Mouse (Mus musculus): ENCODE data around the gene U2af1.

The U2af1 gene

DNA sequence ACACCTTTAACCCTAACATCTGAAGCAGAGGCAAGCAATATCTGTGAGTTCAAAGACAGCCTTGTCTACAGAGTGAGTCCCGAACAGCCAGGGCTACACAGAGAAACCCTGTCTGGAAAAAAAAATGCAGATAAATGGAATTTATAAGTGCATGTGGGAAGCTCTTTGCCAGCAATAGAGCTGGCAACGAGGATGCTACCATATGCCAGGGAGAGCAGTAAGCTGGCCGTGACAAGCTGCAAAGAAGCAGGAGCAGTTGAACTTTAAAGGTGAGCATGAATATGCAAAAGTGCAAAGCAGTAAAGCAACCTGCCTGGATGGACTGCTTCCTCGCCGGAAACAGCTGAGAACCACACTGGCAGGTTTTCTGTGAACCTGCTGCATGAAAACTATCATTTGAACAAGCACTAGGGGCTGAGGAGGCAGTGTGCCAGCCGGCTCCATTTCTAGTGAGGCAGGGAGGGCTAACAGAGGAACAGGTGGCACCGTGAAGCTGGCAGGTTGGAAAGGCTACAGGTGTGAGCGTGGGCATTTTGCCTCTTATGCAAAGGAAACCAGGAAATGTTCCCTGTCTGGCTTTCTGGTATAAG is 2.1 kb upstream of the U2af1 start:
- DNase-seq, result peak; percentile 77

DNA sequence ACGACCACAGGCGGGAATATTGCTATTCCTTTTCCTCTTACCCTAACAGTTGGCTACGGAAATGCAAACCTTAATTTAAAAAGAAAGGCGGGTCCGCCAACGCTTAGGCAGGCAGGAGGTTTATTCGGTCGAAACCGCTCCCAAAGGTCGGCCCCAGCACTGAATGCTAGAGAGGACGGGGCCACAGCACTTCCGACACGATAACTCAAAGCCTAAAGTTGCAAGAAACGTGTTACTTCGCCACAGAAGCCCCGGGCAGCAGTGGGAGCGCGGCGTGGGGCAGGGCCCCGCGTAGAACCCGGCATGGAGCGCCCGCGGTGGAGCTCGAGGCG is 590 bp downstream of the U2af1 start:
- no peak for DNase-seq

DNA sequence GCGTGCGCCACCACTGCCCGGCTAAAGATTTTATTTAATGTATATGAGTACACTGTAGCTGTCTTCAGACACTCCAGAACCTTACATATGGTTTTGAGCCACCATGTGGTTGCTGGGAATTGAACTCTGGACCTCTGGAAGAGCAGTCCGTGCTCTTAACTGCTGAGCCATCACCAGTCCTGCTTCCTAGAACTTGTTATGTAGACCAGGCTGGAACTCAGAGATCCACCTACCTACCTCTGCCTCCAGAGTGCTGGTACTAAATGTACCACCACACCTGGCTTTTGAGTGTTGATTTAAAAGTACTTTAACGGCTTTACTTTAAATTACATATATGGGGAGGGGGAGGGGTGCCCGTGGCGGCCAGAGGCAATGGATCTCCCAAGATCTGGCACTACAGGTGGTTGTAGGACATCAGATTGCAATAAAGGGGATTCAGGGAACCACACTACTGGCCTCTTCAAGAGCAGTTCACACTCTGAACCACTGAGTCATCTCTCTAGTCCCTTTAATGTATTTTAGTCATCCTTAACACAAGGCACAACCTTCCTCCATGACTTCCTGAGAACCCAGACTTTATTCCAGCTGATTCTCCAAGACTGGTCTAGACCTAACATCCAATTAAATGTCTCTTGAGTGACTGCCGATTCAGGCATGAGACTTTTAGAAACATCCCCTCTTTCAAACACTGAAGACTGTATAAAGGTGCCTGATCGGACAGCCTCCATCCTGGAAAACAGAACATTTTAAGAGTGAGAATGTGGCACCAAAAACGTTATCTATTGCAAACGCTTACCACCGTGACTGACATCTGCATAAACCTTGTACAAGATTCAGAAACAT is 1.3 kb downstream of the U2af1 start:
- no peak for DNase-seq

DNA sequence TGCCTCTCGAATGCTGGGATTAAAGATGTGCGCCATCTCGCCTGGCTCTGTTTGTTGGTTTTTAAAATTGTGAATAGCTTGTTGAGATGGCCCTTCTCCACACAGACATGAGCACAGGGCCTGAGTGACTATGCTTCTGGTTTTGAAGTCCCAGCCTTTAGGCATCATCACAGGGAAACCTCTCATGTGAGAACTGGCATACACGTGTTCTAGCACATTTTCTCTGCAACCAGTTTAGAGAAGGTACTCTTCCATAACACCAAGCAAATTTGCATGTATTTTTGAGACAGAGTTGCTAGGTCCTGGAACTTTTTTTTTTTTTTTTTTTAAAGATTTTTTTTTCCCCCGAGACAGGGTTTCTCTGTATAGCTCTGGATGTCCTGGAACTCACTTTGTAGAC is 2.0 kb downstream of the U2af1 start:
- DNase-seq, result no peak

DNA sequence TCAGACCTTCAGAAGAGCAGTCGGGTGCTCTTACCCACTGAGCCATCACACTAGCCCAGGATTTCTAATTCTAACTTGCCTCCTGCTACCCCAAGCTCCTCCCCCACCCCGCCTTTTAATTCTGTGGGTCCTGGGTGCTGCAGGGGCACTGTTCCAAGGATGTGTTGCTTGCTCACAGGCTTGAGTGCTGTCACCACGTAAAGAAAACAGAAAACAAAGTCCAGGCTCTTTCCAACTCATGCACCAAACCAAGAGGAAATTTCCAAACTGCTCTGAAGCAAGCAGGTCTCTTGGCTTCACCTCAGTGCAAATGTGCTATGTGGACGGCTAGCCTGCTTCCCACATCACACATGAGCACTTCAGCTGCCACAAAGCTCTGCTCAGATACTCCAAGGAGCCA is 3.3 kb downstream of the U2af1 start:
- no peak for DNase-seq

DNA sequence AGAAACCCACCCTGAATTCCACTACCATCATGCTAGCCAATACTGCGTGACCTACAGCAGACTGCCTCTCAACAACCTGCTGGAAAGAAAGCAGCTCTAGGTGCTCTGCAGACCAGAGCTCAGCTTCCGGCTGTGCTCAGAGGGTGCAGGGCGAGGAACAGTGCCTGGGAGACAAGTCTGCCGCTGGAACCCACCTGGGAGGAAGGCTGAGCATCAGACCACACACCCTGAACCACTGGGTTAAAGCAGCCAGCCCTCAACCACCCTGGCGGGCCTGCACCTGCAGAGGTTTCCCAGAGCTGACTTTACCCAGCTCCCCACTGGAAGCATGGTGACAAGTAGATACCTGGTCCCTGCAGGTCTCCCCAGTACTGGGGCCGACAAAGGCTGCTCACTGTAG is 5.4 kb downstream of the U2af1 start:
- DNase-seq, result no peak

DNA sequence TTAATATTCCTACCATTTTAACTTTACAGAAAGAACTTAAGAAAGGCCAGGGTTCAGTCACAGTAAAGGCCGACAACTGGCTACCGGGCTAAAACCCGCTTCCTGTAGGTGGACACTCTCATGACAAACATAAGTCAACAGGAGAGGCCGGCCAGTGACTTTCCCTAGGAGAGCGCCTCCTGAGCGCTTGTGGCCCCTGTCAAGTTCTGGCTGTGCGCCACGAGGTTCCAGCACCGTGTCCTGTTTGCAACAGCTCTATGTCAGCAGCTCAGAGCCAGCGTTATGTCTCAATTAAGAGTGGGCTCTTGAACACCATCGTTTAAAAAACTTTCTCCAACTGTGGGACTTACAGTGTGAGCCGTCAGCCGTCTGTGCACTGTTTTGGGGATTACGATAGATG is 6.5 kb downstream of the U2af1 start:
- no peak for DNase-seq

DNA sequence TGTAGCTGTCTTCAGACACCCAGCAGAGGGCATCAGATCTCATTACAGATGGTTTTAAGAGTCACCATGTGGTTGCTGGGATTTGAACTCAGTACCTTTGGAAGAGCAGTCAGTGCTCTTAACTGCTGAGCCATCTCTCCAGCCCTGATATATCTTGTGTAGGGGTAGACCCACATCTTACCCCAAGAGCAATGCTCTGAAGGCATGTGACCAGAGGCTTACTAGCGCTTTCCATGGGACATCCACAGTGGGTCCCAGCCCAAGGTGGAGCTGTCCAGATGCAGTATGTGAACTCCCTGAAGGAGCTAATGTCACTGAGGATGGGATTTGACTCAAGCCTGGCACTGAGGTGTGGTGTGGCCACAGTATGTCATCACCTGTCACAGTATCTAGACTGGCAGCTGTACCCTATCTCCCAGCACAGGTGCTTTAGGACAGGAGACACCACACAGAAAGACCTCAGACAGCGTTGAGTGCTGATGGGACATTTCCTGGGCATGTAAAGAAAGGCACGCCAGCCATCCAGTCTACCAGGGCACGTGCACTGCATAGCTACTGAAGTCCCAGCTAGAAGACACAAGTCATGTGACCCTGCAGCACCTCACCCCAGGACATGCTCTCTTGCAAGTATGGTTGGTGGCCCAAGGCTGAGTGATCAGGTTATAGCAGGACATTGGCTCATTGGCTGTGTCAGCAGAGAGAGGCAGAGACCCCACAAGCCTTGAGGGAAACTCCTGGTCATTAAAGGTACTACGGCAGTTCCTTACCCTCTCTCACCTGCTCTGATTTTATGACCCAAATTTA is 12.3 kb downstream of the U2af1 start:
- DNase-seq, result no peak

DNA sequence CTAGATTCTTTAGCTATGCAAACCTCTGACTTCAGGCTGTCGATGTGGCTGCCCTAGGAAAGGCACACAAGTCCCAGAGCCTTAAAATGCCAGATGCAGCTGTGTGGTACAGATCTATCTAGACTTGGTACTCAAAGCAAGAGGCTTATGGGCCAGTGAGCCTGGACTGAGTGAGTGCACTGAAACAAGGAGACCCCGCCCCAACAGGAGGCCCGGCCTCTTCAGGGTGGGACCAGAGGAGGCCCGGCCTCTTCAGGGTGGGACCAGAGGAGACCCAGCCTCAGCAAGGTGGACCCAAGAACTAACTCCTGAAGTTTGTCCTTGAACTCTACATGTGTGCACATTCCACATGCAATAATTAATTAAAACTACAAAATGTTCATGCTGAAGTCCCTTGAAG is 15.8 kb downstream of the U2af1 start:
- DNase-seq, result no peak

DNA sequence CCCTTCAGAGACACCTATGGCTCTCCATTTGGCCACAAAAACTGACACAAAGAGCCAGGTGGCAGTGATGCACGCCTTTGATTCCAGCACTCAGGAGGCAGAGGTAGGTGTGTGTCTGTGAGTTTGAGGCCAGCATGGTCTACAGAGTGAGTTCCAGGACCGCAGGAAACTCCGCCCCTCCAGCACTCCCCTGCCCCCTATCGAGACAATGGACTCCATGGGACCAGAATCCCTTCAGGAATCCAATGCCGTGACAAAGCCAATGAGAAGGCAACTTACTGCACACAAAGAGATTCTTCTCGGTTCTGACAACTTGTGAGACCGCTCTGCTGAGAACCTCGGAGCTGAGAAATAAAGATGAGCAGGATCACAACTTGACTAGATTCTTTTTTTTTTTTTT is 16.4 kb downstream of the U2af1 start:
- DNase-seq, result no peak

DNA sequence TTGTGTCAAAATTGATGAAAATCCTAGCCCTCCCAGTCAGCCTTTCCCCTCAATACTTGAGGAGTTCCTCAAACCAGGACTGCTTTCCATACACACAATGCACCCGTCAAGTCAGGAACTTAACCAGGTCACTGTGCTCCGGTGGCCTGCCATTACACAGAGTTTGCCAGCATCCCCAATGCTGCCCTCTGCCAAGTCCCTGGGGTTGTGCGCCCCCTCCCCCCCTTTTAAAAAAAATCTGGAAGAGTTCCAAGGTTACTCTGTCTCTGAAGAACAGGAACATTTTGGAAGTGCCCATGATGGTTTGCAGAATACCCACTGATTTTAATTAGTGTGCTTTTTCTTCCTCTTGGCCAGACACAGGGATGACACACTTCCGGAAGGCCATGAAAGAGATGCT is 19.0 kb downstream of the U2af1 start:
- no peak for DNase-seq

DNA sequence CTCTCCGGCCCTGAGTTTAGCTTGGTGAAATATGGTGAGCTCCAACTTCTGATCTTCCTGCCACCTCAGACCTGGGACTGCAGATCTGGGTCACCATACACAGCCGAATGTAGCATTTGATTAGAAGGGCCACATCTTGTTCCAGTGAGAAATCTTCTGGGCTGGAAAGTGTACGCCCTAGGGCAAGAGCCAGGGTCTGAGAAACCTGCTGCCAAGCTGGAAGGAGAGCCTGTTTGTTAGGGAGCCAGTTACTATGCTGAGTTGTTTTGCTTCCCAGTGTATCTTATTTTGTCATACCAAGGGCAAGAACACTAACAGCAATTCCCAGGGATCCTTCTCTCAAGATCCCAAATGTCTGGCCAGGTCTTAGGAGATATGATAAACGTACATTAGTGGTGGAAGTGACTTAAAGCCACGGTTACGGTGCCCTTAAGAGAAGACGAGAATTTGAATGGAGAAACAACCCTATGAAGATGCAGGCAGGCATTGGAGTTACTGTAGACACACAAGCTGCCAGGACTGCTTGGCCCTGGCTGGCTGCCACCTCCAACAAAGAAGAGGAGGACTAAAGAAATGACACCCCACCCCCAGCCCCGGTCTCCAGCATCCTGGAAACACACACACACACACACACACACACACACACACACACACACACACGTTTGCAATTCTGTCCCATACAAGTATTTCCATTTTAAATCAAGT is 20.7 kb downstream of the U2af1 start:
- peak; percentile 70 for DNase-seq

DNA sequence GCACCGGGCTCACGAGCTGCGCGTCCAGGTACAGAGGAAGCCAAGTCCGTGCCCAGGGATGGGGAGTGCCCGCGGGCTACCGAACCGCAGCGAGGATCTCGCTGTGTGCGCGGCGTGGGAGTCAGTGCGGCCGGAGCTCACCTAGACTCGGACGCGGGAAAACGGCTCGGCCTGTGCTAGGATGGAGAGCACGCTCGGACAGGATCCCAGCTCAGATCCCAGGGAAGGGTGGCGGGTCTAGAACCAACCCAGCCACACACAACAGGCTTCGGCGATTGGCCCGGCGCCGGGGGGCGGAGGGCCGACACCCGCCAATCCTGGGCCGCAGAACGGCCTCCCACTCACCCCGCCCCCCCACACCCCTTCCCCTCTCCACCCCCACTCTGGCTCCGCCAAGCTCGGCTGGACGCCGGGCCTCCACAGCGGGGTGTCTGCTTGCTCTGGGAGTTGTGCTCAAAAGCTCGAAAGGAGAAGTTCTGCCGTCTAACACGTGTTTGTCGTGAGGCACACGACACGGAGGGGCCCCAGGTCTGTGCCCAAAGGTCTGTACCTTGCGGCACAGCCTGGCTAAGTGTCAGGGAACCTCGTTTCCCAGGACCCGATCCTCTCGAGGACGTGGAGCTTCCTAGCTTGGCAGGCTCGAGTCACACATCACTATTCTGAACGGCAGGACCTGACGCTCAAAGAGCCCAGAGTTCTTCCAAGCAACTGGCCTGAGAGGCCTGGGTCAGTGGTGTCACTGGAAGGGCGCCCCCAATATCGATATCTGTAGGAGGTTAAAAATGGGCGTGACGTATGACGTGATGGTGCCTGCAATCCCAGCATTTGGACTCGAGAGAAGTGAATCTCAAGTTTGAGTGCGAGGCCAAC is 21.5 kb downstream of the U2af1 start, which contains the start of gene Cbs:
Gene Cbs (minus strand): TSS at position 297 of the 870 bp plus-strand sequence.
- DNase-seq, result peak; percentile 65

DNA sequence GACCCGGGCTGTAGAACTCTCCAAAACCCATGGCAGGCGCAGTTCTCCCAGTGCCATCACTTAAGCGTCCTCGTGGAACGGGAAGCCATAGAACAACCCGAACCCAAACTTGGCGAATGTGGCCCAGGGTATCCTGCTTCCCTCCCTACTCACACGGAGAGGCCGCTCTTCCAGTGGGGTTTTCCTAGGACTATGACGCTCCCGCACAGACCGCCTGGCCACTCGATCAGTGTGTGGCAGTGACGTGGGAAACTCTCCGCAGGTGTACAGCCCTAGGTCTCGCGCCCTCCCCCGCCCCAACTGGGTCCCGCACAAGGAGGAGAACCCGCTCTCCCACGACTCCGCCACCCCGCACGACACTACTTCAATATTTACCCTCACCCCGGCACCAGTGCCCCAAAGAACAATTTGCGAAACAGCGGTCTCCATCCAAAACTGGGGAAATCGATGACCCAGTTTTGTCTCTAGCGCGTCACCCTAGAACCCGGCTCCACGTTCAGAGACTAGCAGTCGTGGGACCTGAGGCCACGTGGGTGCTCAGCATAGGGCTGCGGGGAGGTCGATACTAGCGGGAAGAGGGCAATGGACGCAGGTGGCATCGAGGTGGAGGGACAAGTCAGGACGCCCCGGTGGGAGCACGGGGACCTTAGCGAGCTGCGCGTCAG is 22.3 kb downstream of the U2af1 start:
- DNase-seq, result no peak

DNA sequence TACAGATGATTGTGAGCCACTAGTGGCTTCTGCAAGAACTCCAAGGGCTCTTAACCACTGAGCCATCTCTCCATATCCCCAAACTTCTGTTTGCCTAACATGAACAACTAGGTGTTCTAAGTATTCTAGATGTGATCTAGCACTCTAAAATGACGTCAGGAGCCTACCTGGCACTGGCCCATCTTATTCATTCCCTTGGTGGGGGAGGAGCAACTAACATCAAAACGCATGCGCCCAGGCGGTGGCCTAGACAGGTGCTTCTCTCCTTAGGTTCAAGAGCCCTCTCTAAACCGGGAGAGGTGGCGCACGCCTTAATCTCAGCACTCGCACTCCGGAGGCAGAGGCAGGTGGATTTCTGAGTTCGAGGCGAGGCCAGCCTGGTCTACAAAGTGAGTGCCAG is 22.9 kb downstream of the U2af1 start:
- no peak for DNase-seq

DNA sequence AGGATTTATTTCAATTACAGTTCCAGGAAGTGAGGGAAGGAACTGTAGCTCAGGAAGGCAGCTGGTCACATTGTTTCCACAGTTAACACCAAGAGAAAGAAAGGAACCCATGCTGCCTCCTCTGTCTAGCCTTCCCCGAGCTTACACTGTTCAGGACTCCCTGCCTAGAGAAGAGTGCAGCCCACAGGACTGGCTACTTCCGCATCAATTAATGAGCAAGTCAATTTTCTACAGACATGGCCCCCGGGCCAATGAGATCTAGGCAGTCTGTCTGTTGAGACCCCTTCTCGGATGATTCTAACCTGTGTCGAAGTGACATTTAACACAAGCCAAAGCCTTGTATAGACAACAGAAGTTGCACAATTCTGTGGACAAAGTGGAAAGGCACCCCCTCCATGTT is 23.8 kb downstream of the U2af1 start:
- DNase-seq, result no peak

DNA sequence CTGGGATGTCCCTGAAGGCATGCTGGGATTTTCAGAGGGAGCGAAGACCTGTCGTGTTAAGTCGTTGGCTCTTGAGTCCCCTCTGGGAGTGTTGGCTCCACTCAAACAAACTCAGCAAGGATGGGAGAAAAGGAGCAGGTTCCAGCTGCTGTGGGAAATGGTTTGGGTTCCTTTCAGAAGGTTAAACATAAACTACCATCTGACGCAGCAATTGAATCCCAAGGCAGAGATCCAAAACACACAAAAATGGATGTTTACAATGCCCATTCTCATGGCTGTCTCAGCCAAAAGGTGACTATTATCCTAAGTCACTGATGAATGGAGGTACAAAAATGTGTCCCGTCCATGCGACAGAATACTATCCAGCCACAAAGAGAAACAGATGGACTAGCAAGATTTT is 25.7 kb downstream of the U2af1 start:
- no peak for DNase-seq

DNA sequence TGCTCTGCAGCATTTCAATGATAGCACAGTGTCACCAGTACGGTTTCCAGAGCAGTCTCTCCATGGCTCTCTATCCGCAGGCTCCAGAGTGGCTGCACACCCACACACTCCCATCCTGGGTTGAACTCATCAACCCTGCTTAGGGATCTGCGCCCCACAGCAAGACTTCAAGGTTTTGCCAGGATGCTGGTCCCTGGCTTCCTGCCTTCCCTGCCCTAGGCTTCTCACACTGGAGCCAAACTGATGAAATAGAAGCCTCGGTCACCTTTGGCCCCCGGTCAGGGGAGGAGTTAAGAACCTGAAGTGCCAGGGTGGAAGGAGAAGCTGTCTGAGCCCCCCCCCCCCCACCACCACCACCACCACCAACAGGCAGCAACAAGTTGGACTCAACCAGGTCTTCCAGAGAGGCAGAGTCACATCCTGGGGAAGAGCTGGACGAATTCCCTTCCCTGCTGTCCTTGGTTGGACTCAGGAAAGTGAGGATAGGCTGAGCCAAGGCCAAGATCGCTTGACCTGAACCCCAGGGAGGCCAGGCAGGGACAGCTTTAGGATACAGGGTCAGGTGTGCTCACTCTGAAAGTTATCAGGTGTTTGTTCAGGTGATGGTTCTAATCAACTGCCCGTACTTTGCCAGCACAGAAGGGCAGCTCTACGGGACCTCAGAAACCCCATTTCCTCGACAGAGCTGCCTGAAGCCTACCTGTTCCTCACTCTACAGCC is 27.5 kb downstream of the U2af1 start:
- no peak for DNase-seq

DNA sequence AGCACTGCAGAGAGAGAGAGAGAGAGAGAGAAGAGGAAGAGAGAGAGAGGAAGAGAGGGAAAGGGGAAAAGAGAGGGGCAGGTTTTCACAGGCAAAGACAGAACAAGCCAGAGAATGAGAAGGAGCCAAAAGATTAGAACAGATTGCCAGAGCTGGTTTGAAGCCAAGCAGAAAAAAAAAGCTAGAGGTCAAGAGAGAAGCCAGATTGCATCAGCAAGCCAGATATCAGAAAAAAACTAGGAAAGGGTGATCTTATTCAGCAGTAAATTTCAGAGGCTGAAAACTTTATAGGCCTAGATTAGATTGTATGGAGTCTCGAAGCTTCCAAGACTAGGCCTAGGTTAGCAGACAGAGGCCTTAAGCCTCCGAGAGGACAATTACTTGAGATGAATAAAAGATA is 30.7 kb downstream of the U2af1 start:
- DNase-seq, result no peak

DNA sequence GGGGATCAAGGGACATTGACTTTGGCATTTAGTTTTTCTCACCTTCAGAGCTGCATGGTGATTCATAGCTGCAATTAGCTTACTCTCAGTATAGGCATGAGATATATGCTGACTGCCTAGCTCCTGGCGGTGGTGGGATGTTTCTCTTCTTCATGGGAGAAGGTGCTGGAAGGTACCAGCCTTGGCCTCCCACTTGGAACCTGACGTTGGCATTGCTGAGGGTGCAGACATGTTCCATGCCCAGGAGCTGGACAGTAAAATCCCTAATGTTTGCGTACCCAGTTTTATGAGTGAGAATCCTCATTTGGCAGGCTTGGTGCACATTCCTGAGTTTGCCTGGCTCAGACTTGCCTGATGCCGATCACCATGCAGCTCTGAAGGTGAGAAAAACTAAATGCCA is 35.6 kb downstream of the U2af1 start:
- DNase-seq, result no peak

DNA sequence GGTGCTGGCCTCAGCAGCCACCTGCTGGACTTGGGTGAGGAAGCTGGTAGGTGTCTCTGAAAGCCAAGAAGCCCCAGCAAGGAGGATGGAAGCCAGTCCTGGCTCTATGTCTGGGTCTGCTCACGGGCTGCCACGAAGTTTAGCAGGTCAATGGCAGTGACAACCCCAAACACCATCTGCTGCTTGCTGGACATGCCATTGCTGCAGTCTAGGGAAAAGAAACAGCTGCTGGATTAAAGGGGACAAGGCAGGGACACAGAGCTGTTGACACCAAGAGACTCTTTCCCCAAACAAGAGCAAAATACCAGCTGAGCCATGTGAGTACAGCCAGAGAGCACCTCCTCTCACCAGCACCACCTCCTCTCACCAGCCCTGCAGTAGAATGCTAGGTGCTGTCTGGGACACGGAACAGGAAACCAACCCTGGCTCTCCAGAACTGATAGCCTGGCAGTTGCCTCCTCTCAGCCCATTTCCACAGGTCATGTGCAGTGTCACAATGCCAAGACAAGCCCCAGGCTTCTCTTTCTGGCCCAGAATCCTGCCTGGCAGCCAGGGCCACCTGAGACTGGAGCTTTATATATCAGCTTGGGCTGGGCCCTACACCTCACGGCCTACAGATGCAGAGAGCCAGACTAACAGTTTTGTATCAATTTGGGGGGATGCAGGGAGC is 45.5 kb downstream of the U2af1 start:
- DNase-seq, result no peak
